Mouse (Mus musculus) heart, embryonic 13.5 days (tissue): Measurements from ENCODE around the gene Tardbp. TPM values are rescaled to one million over a fixed set of nuclear protein-coding genes. Genes with fewer than 3 reads are reported as not detected.

Experiments used
- ATAC-seq: fragments of 200-750 bp; cut with Nextera tagmentation; 2 replicates; pipeline ENCODE4 v1.8.0; 2017; ENCODE audit warnings: moderate TSS enrichment; ENCODE audit not compliant: insufficient number of reproducible peaks, low FRiP score, low TSS enrichment; ENCODE audit errors: extremely low read depth
- H3K27ac ChIP-seq: fragments of 300-500 bp; sonication (generic); replicated peaks from 2 replicates; pipeline ENCODE4 v1.5.1; 2015; ENCODE audit warnings: moderate library complexity, mild to moderate bottlenecking, inconsistent platforms
- H3K27me3 ChIP-seq: fragments of 300-500 bp; sonication (generic); replicated peaks from 2 replicates; pipeline ENCODE4 v1.6.1; 2015; ENCODE audit warnings: mild to moderate bottlenecking, inconsistent platforms
- H3K36me3 ChIP-seq: fragments of 300-500 bp; sonication (generic); 2 replicates; pipeline ENCODE4 v1.6.1; 2015; ENCODE audit warnings: mild to moderate bottlenecking, inconsistent platforms
- H3K4me1 ChIP-seq: fragments of 300-500 bp; sonication (generic); 2 replicates; pipeline ENCODE4 v1.6.1; 2015; ENCODE audit warnings: inconsistent platforms
- H3K4me2 ChIP-seq: fragments of 300-500 bp; sonication (generic); 2 replicates; pipeline ENCODE4 v1.6.1; 2015; ENCODE audit warnings: inconsistent platforms, mild to moderate bottlenecking, moderate library complexity
- H3K4me3 ChIP-seq: fragments of 300-500 bp; sonication (generic); 2 replicates; pipeline ENCODE4 v1.5.1; 2015; ENCODE audit warnings: moderate library complexity, mild to moderate bottlenecking, inconsistent platforms
- H3K9ac ChIP-seq: fragments of 300-500 bp; sonication (generic); 2 replicates; pipeline ENCODE4 v1.6.1; 2015; ENCODE audit warnings: inconsistent platforms, mild to moderate bottlenecking, moderate library complexity
- H3K9me3 ChIP-seq: fragments of 300-500 bp; sonication (generic); 2 replicates; pipeline ENCODE4 v1.6.1; 2016; ENCODE audit warnings: inconsistent platforms
- WGBS: fragments of 180-500 bp; shearing (Covaris S2); methylation state at CpG from one replicate; pipeline ENCODE4 v1.1.7; 2015; ENCODE audit warnings: mixed read lengths; 5-methylcytosine and 5-hydroxymethylcytosine counted together
- polyA plus RNA-seq: library from polyadenylated mRNA; unstranded; fragments of >200 nt; fragmentation: Nextera tagmentation; extraction: Ambion mirVana; gene quantifications from 2 replicates; pipeline ENCODE4 v1.2.1, GENCODE M21; 2015

Tardbp gene
- polyA plus RNA-seq, 1 experiment from 2014 or later, result 170 TPM

GRCm38 (mm10) chr4:148656691-148657258, 30.0 kb upstream of the Tardbp start:
- WGBS, result 30% methylated on average over 15 of the region's 15 CpGs

GRCm38 (mm10) chr4:148654701-148655398, 28.0 kb upstream of the Tardbp start:
- H3K27ac ChIP-seq, result no peak overlapping the region
- H3K9ac ChIP-seq, result no peak overlapping the region
- H3K36me3 ChIP-seq, result no peaks in the 10 kb centered on the region
- no peak overlapping the region for H3K4me3 ChIP-seq
- no peak overlapping the region for H3K4me2 ChIP-seq
- WGBS, result 82% methylated on average over 18 of the region's 18 CpGs
- no peak for ATAC-seq
- no peaks in the 10 kb centered on the region for H3K27me3 ChIP-seq
- peaks cover 18% of the 10 kb centered on the region for H3K4me1 ChIP-seq
- no peaks in the 10 kb centered on the region for H3K9me3 ChIP-seq

More at GRCm38 (mm10) chr4:148656691-148657258, 30.0 kb upstream of the Tardbp start:
- peak overlapping the region; percentile 21 for H3K4me3 ChIP-seq
- no peaks in the 10 kb centered on the region for H3K9me3 ChIP-seq
- H3K27me3 ChIP-seq, result no peaks in the 10 kb centered on the region; the same call in 1 of the 2 replicates
- ATAC-seq, result no peak
- H3K4me1 ChIP-seq, result peaks cover 18% of the 10 kb centered on the region
- peak overlapping the region; percentile 41; the same call in 1 of the 2 replicates for H3K27ac ChIP-seq
- H3K4me2 ChIP-seq, result peak overlapping the region; percentile 62
- H3K9ac ChIP-seq, result peak overlapping the region; percentile 33
- no peaks in the 10 kb centered on the region for H3K36me3 ChIP-seq

- WGBS, result 76% methylated on average over 9 of the region's 9 CpGs
- Histone ChIP-seq H3K36me3 (no peaks in the 10 kb centered on the region), H3K27ac (no peak overlapping the region), H3K9ac (no peak overlapping the region), H3K4me3 (no peak overlapping the region), H3K27me3 (no peaks in the 10 kb centered on the region), H3K9me3 (no peaks in the 10 kb centered on the region), H3K4me2 (no peak overlapping the region), H3K4me1 (peaks cover 7% of the 10 kb centered on the region; the same call in 1 of the 2 replicates)
- ATAC-seq, result no peak
Observed at GRCm38 (mm10) chr4:148651045-148651444, 24.2 kb upstream of the Tardbp start.

GRCm38 (mm10) chr4:148649309-148649708, 22.5 kb upstream of the Tardbp start:
- H3K4me1 ChIP-seq, result peaks cover 13% of the 10 kb centered on the region
- H3K9me3 ChIP-seq, result no peaks in the 10 kb centered on the region
- H3K9ac ChIP-seq, result no peak overlapping the region
- ATAC-seq, result no peak
- no peaks in the 10 kb centered on the region for H3K36me3 ChIP-seq
- no peaks in the 10 kb centered on the region for H3K27me3 ChIP-seq
- H3K4me3 ChIP-seq, result no peak overlapping the region
- no peak overlapping the region for H3K27ac ChIP-seq
- 56% methylated on average over 3 of the region's 3 CpGs for WGBS
- H3K4me2 ChIP-seq, result no peak overlapping the region

GRCm38 (mm10) chr4:148646616-148647015, 19.8 kb upstream of the Tardbp start:
- Histone ChIP-seq H3K4me2 (peak overlapping the region; percentile 43), H3K4me3 (peak overlapping the region; percentile 13), H3K27ac (peak overlapping the region; percentile 83), H3K9ac (peak overlapping the region; percentile 44; the same call in 1 of the 2 replicates), H3K36me3 (no peaks in the 10 kb centered on the region), H3K9me3 (no peaks in the 10 kb centered on the region), H3K27me3 (no peaks in the 10 kb centered on the region), H3K4me1 (peaks cover 22% of the 10 kb centered on the region)
- ATAC-seq, result peak; percentile 51; the same call in 1 of the 2 replicates
- 18% methylated on average over 11 of the region's 11 CpGs for WGBS

GRCm38 (mm10) chr4:148644926-148645325, 18.1 kb upstream of the Tardbp start:
- Histone ChIP-seq H3K9me3 (no peaks in the 10 kb centered on the region), H3K36me3 (no peaks in the 10 kb centered on the region), H3K4me2 (no peak overlapping the region), H3K27ac (no peak overlapping the region), H3K4me3 (no peak overlapping the region), H3K27me3 (no peaks in the 10 kb centered on the region), H3K4me1 (peaks cover 22% of the 10 kb centered on the region), H3K9ac (no peak overlapping the region)
- 76% methylated on average over 6 of the region's 6 CpGs for WGBS
- no peak for ATAC-seq

GRCm38 (mm10) chr4:148644157-148644511, 17.3 kb upstream of the Tardbp start:
- ATAC-seq, result no peak
- H3K27ac ChIP-seq, result no peak overlapping the region
- H3K9me3 ChIP-seq, result no peaks in the 10 kb centered on the region
- peaks cover 22% of the 10 kb centered on the region for H3K4me1 ChIP-seq
- peak overlapping the region; percentile 66 for H3K4me2 ChIP-seq
- H3K36me3 ChIP-seq, result no peaks in the 10 kb centered on the region
- H3K27me3 ChIP-seq, result no peaks in the 10 kb centered on the region
- H3K9ac ChIP-seq, result peak overlapping the region; percentile 69
- H3K4me3 ChIP-seq, result peak overlapping the region; percentile 31
- WGBS, result 4% methylated on average over 9 of the region's 9 CpGs

GRCm38 (mm10) chr4:148643291-148644156, 16.7 kb upstream of the Tardbp start, which contains the start of gene Gm572:
Gene Gm572 (plus strand): TSS chr4:148643317.
- Histone ChIP-seq H3K4me3 (peak within 1 kb of the TSS; percentile 31), H3K36me3 (no peaks in the 10 kb centered on the region), H3K9me3 (no peaks in the 10 kb centered on the region), H3K4me1 (peaks cover 22% of the 10 kb centered on the region), H3K9ac (peak within 1 kb of the TSS; percentile 69), H3K4me2 (peak within 1 kb of the TSS; percentile 66), H3K27me3 (no peaks in the 10 kb centered on the region), H3K27ac (no peak within 1 kb of the TSS)
- ATAC-seq, result 0 out of 2 replicates have a peak, but pooled peaks have one; percentile 24
- 55% methylated on average over 15 of the region's 15 CpGs for WGBS

- no peak overlapping the region for H3K9ac ChIP-seq
- H3K36me3 ChIP-seq, result no peaks in the 10 kb centered on the region
- no peaks in the 10 kb centered on the region for H3K9me3 ChIP-seq
- H3K27ac ChIP-seq, result no peak overlapping the region
- H3K27me3 ChIP-seq, result no peaks in the 10 kb centered on the region
- peaks cover 15% of the 10 kb centered on the region for H3K4me1 ChIP-seq
- no peak for ATAC-seq
- WGBS, result 83% methylated on average over 5 of the region's 5 CpGs
- no peak overlapping the region for H3K4me2 ChIP-seq
- no peak overlapping the region for H3K4me3 ChIP-seq
Observed at GRCm38 (mm10) chr4:148641121-148641520, 14.3 kb upstream of the Tardbp start.

GRCm38 (mm10) chr4:148639455-148639854, 12.6 kb upstream of the Tardbp start:
- peaks cover 10% of the 10 kb centered on the region for H3K4me1 ChIP-seq
- no peak for ATAC-seq
- no peaks in the 10 kb centered on the region for H3K27me3 ChIP-seq
- H3K9ac ChIP-seq, result no peak overlapping the region
- no peak overlapping the region for H3K4me2 ChIP-seq
- no peak overlapping the region for H3K4me3 ChIP-seq
- no peaks in the 10 kb centered on the region for H3K36me3 ChIP-seq
- H3K9me3 ChIP-seq, result no peaks in the 10 kb centered on the region
- no peak overlapping the region for H3K27ac ChIP-seq
- 75% methylated on average over 2 of the region's 2 CpGs for WGBS

GRCm38 (mm10) chr4:148638302-148638701, 11.5 kb upstream of the Tardbp start:
- Histone ChIP-seq H3K4me3 (no peak overlapping the region), H3K36me3 (no peaks in the 10 kb centered on the region), H3K27ac (no peak overlapping the region), H3K9ac (no peak overlapping the region), H3K27me3 (no peaks in the 10 kb centered on the region), H3K4me1 (no peaks in the 10 kb centered on the region; the same call in 1 of the 2 replicates), H3K4me2 (no peak overlapping the region), H3K9me3 (no peaks in the 10 kb centered on the region)
- WGBS, result 36% methylated on average over 9 of the region's 9 CpGs
- ATAC-seq, result no peak
